Mouse (Mus musculus): ENCODE results near the gene Fam32a.

Gene Fam32a

GRCm38 (mm10) chr8:72240403-72240763 lies 20.9 kb downstream of the Fam32a start:
- in situ Hi-C loops (cut with MboI) = no loop called here

GRCm38 (mm10) chr8:72240951-72241350 lies 21.4 kb downstream of the Fam32a start:
- in situ Hi-C loops (cut with MboI) = no loop called here

- in situ Hi-C loops (cut with MboI) = no loop called here
Observed at GRCm38 (mm10) chr8:72242226-72242625, 22.7 kb downstream of the Fam32a start.

- in situ Hi-C loops (cut with MboI) = no loop called here
Observed at GRCm38 (mm10) chr8:72244610-72245009, 25.1 kb downstream of the Fam32a start.

- in situ Hi-C loops (cut with MboI) = no loop called here
Observed at GRCm38 (mm10) chr8:72257171-72257901, 37.8 kb downstream of the Fam32a start.

- in situ Hi-C loops (cut with MboI) = no loop called here
Observed at GRCm38 (mm10) chr8:72257902-72258238, 38.3 kb downstream of the Fam32a start.

- in situ Hi-C loops (cut with MboI) = loop anchor here (10.0 kb wide), 1 partner anchor 55 kb away; the partner anchor contains the start of gene Klf2
Observed at GRCm38 (mm10) chr8:72259862-72260261, 40.3 kb downstream of the Fam32a start.

GRCm38 (mm10) chr8:72260585-72260984 lies 41.1 kb downstream of the Fam32a start:
- in situ Hi-C loops (cut with MboI) = loop anchor here (10.0 kb wide), 1 partner anchor 54 kb away; the partner anchor contains the start of gene Klf2

- in situ Hi-C loops (cut with MboI) = loop anchor here (10.0 kb wide), 1 partner anchor 54 kb away; the partner anchor contains the start of gene Klf2
Observed at GRCm38 (mm10) chr8:72261019-72261418, 41.5 kb downstream of the Fam32a start.

GRCm38 (mm10) chr8:72261431-72261830 lies 41.9 kb downstream of the Fam32a start:
- in situ Hi-C loops (cut with MboI) = loop anchor here (10.0 kb wide), 1 partner anchor 53 kb away; the partner anchor contains the start of gene Klf2

- in situ Hi-C loops (cut with MboI) = loop anchor here (10.0 kb wide), 1 partner anchor 53 kb away; the partner anchor contains the start of gene Klf2
Observed at GRCm38 (mm10) chr8:72261872-72262271, 42.3 kb downstream of the Fam32a start.

GRCm38 (mm10) chr8:72262756-72263155 lies 43.2 kb downstream of the Fam32a start:
- in situ Hi-C loops (cut with MboI) = loop anchor here (10.0 kb wide), 1 partner anchor 52 kb away; the partner anchor contains the start of gene Klf2

- in situ Hi-C loops (cut with MboI) = loop anchor here (10.0 kb wide), 1 partner anchor 51 kb away; the partner anchor contains the start of gene Klf2
Observed at GRCm38 (mm10) chr8:72263451-72263850, 43.9 kb downstream of the Fam32a start.

- in situ Hi-C loops (cut with MboI) = loop anchor here (5.0 to 10.0 kb wide), 2 partner anchors 49 to 102 kb away; partner anchors contain the start of gene Klf2
Observed at GRCm38 (mm10) chr8:72265342-72265741, 45.8 kb downstream of the Fam32a start.

- in situ Hi-C loops (cut with MboI) = loop anchor here (5.0 to 10.0 kb wide), 2 partner anchors 48 to 101 kb away; partner anchors contain the start of gene Klf2
Observed at GRCm38 (mm10) chr8:72266671-72267070, 47.1 kb downstream of the Fam32a start.

GRCm38 (mm10) chr8:72267106-72267505 lies 47.6 kb downstream of the Fam32a start:
- in situ Hi-C loops (cut with MboI) = loop anchor here (5.0 to 10.0 kb wide), 2 partner anchors 48 to 100 kb away; partner anchors contain the start of gene Klf2

- in situ Hi-C loops (cut with MboI) = loop anchor here (5.0 to 10.0 kb wide), 2 partner anchors 46 to 99 kb away; partner anchors contain the start of gene Klf2
Observed at GRCm38 (mm10) chr8:72268356-72268755, 48.8 kb downstream of the Fam32a start.

- in situ Hi-C loops (cut with MboI) = no loop called here
Observed at GRCm38 (mm10) chr8:72270606-72271005, 51.1 kb downstream of the Fam32a start.

GRCm38 (mm10) chr8:72271051-72271660 lies 51.6 kb downstream of the Fam32a start:
- in situ Hi-C loops (cut with MboI) = no loop called here

- in situ Hi-C loops (cut with MboI) = no loop called here
Observed at GRCm38 (mm10) chr8:72271691-72272090, 52.2 kb downstream of the Fam32a start.

- in situ Hi-C loops (cut with MboI) = no loop called here
Observed at GRCm38 (mm10) chr8:72272361-72272760, 52.8 kb downstream of the Fam32a start.

GRCm38 (mm10) chr8:72273111-72273770 lies 53.7 kb downstream of the Fam32a start:
- in situ Hi-C loops (cut with MboI) = no loop called here
